Mouse (Mus musculus) ZHBTc4 (cell line): ENCODE measurements around the gene Efnb1.

Experiments used
- DNase-seq: peaks from one replicate; pipeline ENCODE4 v3.0.0-alpha.2; 2011; ENCODE audit warnings: low read depth, low spot score

Efnb1 gene

DNA sequence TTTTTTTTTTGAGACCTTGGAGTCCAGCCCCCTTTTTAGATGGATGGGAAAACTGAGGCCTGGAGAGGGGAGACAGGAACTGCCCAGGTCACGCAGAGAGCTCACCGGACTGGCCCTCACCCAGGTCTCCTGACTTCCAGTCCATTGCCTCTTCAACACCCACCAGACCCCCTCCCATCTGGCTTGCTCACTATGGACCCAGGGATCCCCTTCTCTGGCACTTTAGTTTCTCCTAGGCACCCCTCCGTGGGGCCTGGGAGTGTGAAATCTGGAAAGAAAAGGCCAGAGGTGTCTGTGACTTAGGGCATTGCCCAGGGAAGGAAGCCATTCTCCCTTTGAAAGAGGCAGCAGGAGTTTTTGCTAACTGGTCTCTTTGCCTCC lies 17.3 kb downstream of the Efnb1 start:
- DNase-seq: no peak

GRCm38 (mm10) chrX:99154358-99154757 lies 18.4 kb downstream of the Efnb1 start:
- DNase-seq: no peak

- DNase-seq: no peak
These were observed 23.1 kb downstream of the Efnb1 start for GRCm38 (mm10) chrX:99159020-99159419.

DNA sequence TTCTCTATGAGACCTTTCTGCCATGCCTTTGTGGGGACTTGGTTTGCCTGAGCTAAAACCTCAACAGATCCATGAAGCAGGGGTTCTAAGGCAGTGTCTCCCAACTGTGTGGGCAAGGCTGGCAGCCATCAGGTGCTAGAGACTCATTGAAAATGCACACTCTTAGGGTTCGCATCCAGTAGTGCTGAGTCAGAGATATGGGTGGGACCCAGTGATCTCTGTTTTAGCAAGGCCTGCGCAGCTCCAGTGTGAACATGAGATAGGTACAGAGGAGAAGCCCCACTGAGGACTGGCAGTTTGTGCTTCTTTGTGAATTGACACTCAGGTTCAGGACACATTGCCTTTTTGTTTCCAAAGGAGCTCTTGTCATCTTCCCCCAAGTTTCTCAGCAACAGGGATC lies 28.2 kb downstream of the Efnb1 start:
- DNase-seq: no peak

- no peak for DNase-seq
These were observed 29.0 kb downstream of the Efnb1 start for GRCm38 (mm10) chrX:99164855-99165368.

- no peak for DNase-seq
These were observed 31.1 kb downstream of the Efnb1 start for GRCm38 (mm10) chrX:99167014-99167413.

- no peak for DNase-seq
These were observed 31.6 kb downstream of the Efnb1 start for GRCm38 (mm10) chrX:99167550-99167949.

GRCm38 (mm10) chrX:99172301-99172700 lies 36.4 kb downstream of the Efnb1 start:
- peak; percentile 3 for DNase-seq

GRCm38 (mm10) chrX:99185081-99185596 lies 49.2 kb downstream of the Efnb1 start:
- no peak for DNase-seq

GRCm38 (mm10) chrX:99186497-99187435 lies 50.8 kb downstream of the Efnb1 start:
- no peak for DNase-seq

DNA sequence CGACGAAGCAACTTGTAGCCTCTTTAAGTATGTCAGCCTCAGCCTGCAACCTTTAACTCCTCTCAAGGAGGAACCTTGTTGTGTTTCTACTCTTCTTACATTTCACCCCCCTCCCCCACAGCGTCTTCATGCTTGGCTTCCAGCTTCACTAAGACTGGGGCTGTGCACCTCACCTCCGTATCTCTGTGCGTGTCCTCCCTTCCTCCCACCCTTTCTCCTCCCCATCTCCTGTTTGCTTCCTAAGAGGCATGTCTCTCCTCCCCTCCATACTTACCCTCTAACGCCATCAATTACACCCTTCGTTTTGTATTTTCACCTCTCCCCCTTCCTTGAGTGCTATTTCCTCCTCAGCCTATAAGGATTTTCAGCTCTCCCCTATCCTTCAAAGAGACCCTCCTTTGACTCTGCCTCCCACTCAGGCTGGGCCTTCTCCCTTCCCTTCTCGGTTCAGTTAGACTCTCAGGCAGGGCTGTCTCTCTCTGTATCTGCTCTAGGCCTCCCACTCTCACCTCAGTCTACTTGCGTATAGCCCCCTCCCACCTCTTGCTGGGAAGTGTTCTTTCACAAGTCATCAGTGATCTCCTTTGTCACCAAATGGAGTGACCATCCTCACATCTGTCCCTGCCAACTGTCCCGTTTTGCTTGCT lies 55.6 kb downstream of the Efnb1 start:
- DNase-seq: no peak

GRCm38 (mm10) chrX:99196910-99197309 lies 61.0 kb downstream of the Efnb1 start:
- peak; percentile 20 for DNase-seq

- peak; percentile 1 for DNase-seq
These were observed 62.6 kb downstream of the Efnb1 start for GRCm38 (mm10) chrX:99198532-99198931.
